Mouse (Mus musculus) cerebellum, adult 2 months (tissue): Measurements from ENCODE around the gene Cuedc2.

Source experiments
- CTCF ChIP-seq: fragments of 200-500 bp; IDR thresholded peaks from 2 replicates; pipeline ENCODE4 v1.5.1; 2011; ENCODE audit warnings: low read depth, mild to moderate bottlenecking, control low read depth, low read length, moderate library complexity, borderline replicate concordance; ENCODE audit not compliant: insufficient read depth
- POLR2A ChIP-seq: fragments of 200-500 bp; IDR thresholded peaks from 2 replicates; pipeline ENCODE4 v1.6.1; 2011; ENCODE audit warnings: low read length, control low read depth, borderline replicate concordance; ENCODE audit not compliant: insufficient read depth

DNA sequence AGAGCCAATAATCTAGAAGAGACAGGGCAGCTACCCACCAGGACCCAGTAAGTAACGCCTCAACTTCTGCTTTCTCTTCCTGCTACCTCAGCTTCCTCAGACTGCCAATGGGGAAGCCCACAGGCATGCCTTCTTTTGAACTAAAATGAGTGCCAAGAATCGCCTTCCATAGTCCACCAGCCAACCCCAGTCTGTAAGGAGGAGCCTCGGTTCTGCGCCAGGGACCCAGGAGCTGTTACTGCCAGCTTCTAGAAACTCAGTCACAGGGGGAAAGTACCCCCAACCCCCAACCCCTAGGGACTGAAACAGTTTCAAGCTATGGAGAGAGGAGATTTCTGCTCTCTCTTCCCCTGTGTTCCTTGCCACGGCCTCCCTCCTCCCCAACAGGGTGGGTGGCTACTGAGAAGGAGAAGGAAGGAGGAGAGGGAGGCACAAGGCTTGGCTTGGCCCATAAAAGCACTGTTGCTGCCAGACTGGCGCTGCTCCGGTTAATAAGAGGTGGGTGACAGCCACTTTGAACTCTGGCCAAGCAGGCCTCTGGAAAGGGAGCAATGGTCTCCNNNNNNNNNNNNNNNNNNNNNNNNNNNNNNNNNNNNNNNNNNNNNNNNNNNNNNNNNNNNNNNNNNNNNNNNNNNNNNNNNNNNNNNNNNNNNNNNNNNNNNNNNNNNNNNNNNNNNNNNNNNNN, 927 bp upstream of the Cuedc2 start:
- TF ChIP-seq CTCF (no peak), POLR2A (no peak)
